Mouse (Mus musculus): ENCODE results near the gene Sesn3. TPM values are rescaled to one million over a fixed set of nuclear protein-coding genes. Genes with fewer than 3 reads are reported as not detected.

The Sesn3 gene
- polyA plus RNA-seq, 1 experiment from 2014 or later = 8.2 TPM

DNA sequence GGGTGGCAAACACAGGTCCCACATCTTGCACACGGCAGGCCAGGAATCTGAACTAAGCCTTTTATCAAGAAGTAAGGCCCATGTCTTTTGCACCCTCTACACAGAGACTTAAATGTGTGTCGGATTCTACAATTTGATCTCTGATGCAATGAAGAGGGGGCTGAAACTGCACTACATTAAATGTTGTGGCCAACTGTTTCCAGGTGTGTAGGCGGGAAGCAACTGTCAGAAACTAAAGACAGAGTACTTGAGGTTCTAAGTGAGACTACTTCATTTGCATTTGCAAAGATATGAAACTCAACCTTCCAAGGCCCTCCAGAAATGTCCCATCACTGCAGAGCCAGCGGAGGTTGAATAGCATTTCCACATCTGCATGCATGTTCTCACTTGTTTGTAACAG lies 101.3 kb downstream of the Sesn3 start:
- Histone ChIP-seq H3K27ac (replicated peaks) (no peak overlapping the region), H3K27me3 (ENCODE audit: control insufficient read depth, insufficient read depth, low read length) (no peaks in the 10 kb centered on the region), H3K9me3 (ENCODE audit: control insufficient read depth, low read length) (no peaks in the 10 kb centered on the region), H3K4me2 (replicated peaks; ENCODE audit: low read depth) (no peak overlapping the region), H3K4me1 (replicated peaks; ENCODE audit: control insufficient read depth, insufficient read depth) (0 out of 2 replicates have a peak, but pooled peaks cover 3% of the 10 kb centered on the region), H3K4me3 (ENCODE audit: low read depth, low read length) (no peak overlapping the region), H3K9ac (ENCODE audit: low read length) (no peak overlapping the region), H3K36me3 (ENCODE audit: control insufficient read depth, insufficient read depth, low read length) (no peaks in the 10 kb centered on the region)
- DNase-seq (ENCODE audit: low spot score) (no peak), ATAC-seq (ENCODE audit: low FRiP score, low TSS enrichment) (no peak)
- TF ChIP-seq EP300 (optimal IDR thresholded peaks at IDR 0.05) = no peak
- no peak for TF ChIP-seq CTCF (IDR thresholded peaks at IDR 0.05; ENCODE audit: low read depth)
- 88% methylated on average over 4 of the region's 4 CpGs for WGBS

GRCm38 (mm10) chr9:14378151-14378550 lies 103.3 kb downstream of the Sesn3 start:
- Histone ChIP-seq H3K4me3 (ENCODE audit: low read depth, low read length) (no peak overlapping the region), H3K27ac (replicated peaks) (no peak overlapping the region; the same call in 1 of the 2 replicates), H3K36me3 (ENCODE audit: control insufficient read depth, insufficient read depth, low read length) (no peaks in the 10 kb centered on the region), H3K9me3 (ENCODE audit: control insufficient read depth, low read length) (no peaks in the 10 kb centered on the region), H3K9ac (ENCODE audit: low read length) (no peak overlapping the region), H3K27me3 (ENCODE audit: control insufficient read depth, insufficient read depth, low read length) (no peaks in the 10 kb centered on the region), H3K4me2 (replicated peaks; ENCODE audit: low read depth) (no peak overlapping the region), H3K4me1 (replicated peaks; ENCODE audit: control insufficient read depth, insufficient read depth) (0 out of 2 replicates have a peak, but pooled peaks cover 3% of the 10 kb centered on the region)
- DNase-seq (ENCODE audit: low spot score) = no peak
- WGBS = 71% methylated on average over 2 of the region's 2 CpGs
- no peak for TF ChIP-seq CTCF (IDR thresholded peaks at IDR 0.05; ENCODE audit: low read depth)
- no peak for TF ChIP-seq EP300 (optimal IDR thresholded peaks at IDR 0.05)
- no peak for ATAC-seq (ENCODE audit: low FRiP score, low TSS enrichment)

DNA sequence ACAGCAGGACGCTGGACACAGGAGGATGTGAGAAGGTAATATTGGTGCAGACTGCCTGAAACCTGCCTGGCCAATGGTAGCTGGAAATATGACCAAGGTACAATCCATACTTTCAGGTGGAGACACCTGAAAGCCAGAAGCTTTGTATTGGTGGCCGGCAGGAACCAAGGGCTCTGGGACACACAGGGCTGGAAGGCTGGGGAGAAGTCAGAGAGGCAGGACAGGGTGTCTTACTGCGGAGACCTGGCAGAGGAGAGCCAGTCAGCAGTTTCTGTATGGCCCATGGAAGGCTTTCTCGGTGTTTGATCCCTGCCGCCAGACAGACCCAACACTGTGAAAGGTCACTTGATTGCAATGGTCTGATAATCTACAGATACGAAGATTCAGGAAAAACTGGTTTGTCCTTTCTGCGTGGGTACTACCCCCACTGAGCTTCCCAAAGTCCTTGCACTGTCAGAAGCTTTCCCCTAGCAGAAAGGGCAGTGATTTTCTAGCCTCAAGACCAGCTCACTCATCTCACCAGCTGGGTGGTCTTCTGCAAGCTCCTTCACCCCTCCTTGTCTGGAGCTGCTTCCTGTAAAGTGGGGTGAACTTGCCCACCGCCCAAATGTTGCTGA lies 105.0 kb downstream of the Sesn3 start:
- DNase-seq (ENCODE audit: low spot score) = peak; percentile 22
- peak overlapping the region; percentile 86 for H3K9ac ChIP-seq (ENCODE audit: low read length)
- TF ChIP-seq EP300 (optimal IDR thresholded peaks at IDR 0.05) (no peak), CTCF (IDR thresholded peaks at IDR 0.05; ENCODE audit: low read depth) (no peak)
- WGBS = 19% methylated on average over 8 of the region's 8 CpGs
- no peaks in the 10 kb centered on the region for H3K27me3 ChIP-seq (ENCODE audit: control insufficient read depth, insufficient read depth, low read length)
- ATAC-seq (ENCODE audit: low FRiP score, low TSS enrichment) = no peak
- H3K36me3 ChIP-seq (ENCODE audit: control insufficient read depth, insufficient read depth, low read length) = no peaks in the 10 kb centered on the region
- no peaks in the 10 kb centered on the region for H3K9me3 ChIP-seq (ENCODE audit: control insufficient read depth, low read length)
- peak overlapping the region; percentile 90 for H3K4me2 ChIP-seq (replicated peaks; ENCODE audit: low read depth)
- 0 out of 2 replicates have a peak, but pooled peaks cover 3% of the 10 kb centered on the region for H3K4me1 ChIP-seq (replicated peaks; ENCODE audit: control insufficient read depth, insufficient read depth)
- peak overlapping the region; percentile 91 for H3K27ac ChIP-seq (replicated peaks)
- H3K4me3 ChIP-seq (ENCODE audit: low read depth, low read length) = peak overlapping the region; percentile 73

DNA sequence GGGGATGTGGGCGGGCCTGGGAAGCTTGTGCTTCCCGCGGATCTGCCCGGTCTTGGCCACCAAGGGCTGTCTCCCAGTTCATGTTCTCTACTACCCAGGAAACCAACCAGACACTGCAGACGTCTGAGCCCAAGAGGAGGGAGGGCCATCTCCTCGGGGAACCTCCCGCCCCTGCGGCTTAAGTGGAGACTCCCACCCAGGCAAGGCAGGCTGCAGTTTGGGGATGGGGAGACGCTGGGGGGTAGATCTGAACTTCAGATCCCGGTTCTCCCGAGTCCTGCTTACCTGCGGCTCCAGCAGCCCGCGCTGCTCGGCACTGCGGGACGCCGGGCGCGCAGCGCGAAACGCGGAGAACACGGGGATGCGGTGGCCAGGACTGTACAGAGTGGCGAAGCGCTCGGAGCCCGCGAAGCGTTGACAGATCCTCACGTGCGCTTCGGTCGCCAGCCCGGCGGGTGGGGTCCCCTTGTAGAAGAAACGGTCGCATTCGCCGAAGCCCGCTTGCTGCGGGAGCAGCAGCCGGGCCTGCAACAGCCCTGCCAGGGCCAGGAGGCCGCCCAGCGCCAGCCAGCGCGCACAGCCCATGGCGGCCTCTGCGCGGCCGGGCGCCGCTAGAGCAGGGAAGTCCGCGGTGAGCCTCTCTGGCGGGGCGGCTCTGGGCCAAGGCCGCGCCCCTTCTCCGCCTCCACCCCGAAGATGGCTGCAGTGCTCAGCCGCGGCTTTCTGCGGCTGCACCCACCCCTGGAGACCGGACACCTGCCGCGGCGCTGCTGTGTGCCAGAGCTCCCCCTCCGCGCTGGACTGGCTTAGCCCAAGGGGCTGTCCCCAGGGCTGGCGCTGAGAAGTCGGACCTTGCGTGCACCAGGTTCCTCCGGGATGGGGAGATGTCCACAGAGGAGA lies 105.8 kb downstream of the Sesn3 start:
- peak overlapping the region; percentile 86 for H3K9ac ChIP-seq (ENCODE audit: low read length)
- ATAC-seq (ENCODE audit: low FRiP score, low TSS enrichment) (peak; percentile 95), DNase-seq (ENCODE audit: low spot score) (peak; percentile 89)
- peak overlapping the region; percentile 91 for H3K27ac ChIP-seq (replicated peaks)
- TF ChIP-seq EP300 (optimal IDR thresholded peaks at IDR 0.05) (no peak), CTCF (IDR thresholded peaks at IDR 0.05; ENCODE audit: low read depth) (peak; percentile 26; the same call in 1 of the 2 replicates)
- H3K9me3 ChIP-seq (ENCODE audit: control insufficient read depth, low read length) = no peaks in the 10 kb centered on the region
- H3K4me2 ChIP-seq (replicated peaks; ENCODE audit: low read depth) = peak overlapping the region; percentile 90
- H3K27me3 ChIP-seq (ENCODE audit: control insufficient read depth, insufficient read depth, low read length) = no peaks in the 10 kb centered on the region
- no peaks in the 10 kb centered on the region for H3K36me3 ChIP-seq (ENCODE audit: control insufficient read depth, insufficient read depth, low read length)
- H3K4me3 ChIP-seq (ENCODE audit: low read depth, low read length) = peak overlapping the region; percentile 73
- under 1% methylated on average over 75 of the region's 76 CpGs for WGBS
- 0 out of 2 replicates have a peak, but pooled peaks cover 3% of the 10 kb centered on the region for H3K4me1 ChIP-seq (replicated peaks; ENCODE audit: control insufficient read depth, insufficient read depth)

- Histone ChIP-seq H3K4me3 (ENCODE audit: low read depth, low read length) (peak within 1 kb of the TSS; percentile 73), H3K36me3 (ENCODE audit: control insufficient read depth, insufficient read depth, low read length) (no peaks in the 10 kb centered on the region), H3K27me3 (ENCODE audit: control insufficient read depth, insufficient read depth, low read length) (no peaks in the 10 kb centered on the region), H3K4me1 (replicated peaks; ENCODE audit: control insufficient read depth, insufficient read depth) (0 out of 2 replicates have a peak, but pooled peaks cover 3% of the 10 kb centered on the region), H3K27ac (replicated peaks) (peak within 1 kb of the TSS; percentile 91), H3K4me2 (replicated peaks; ENCODE audit: low read depth) (peak within 1 kb of the TSS; percentile 90), H3K9ac (ENCODE audit: low read length) (peak within 1 kb of the TSS; percentile 86), H3K9me3 (ENCODE audit: control insufficient read depth, low read length) (no peaks in the 10 kb centered on the region)
- no peak for DNase-seq (ENCODE audit: low spot score)
- WGBS = 3% methylated on average over 8 of the region's 8 CpGs
- TF ChIP-seq CTCF (IDR thresholded peaks at IDR 0.05; ENCODE audit: low read depth) (no peak), EP300 (optimal IDR thresholded peaks at IDR 0.05) (no peak)
- peak; percentile 9 for ATAC-seq (ENCODE audit: low FRiP score, low TSS enrichment)
These were observed 106.6 kb downstream of the Sesn3 start, which contains the start of gene Endod1 for GRCm38 (mm10) chr9:14381353-14382055. Endod1 (minus strand) TSS chr9:14381507.
